Mouse (Mus musculus): ENCODE results near the gene Rnf212b. TPM values are rescaled to one million over a fixed set of nuclear protein-coding genes. Genes with fewer than 3 reads are reported as not detected.

Gene Rnf212b
- polyA plus RNA-seq, 1 experiment from 2014 or later: not detected

- H3K27ac ChIP-seq: peak within 1 kb of the TSS; percentile 90
- peak within 1 kb of the TSS; percentile 65 for H3K9ac ChIP-seq
- H3K4me2 ChIP-seq: peak within 1 kb of the TSS; percentile 100
- H3K4me3 ChIP-seq (replicated peaks): peak within 1 kb of the TSS; percentile 72
- ATAC-seq (replicated peaks; ENCODE audit: low FRiP score): peak; percentile 87
- peaks cover 1% of the 10 kb centered on the region; the same call in 1 of the 2 replicates for H3K36me3 ChIP-seq
- no peaks in the 10 kb centered on the region for H3K9me3 ChIP-seq (replicated peaks)
- peaks cover 4% of the 10 kb centered on the region; the same call in 1 of the 2 replicates for H3K27me3 ChIP-seq
- peaks cover 18% of the 10 kb centered on the region for H3K4me1 ChIP-seq
- under 1% methylated on average over 49 of the region's 61 CpGs for WGBS
These were observed 63.2 kb downstream of the Rnf212b start, which contains the start of gene Ppp1r3e for GRCm38 (mm10) chr14:54877048-54877715. Gene Ppp1r3e (minus strand): TSS chr14:54877550.

DNA sequence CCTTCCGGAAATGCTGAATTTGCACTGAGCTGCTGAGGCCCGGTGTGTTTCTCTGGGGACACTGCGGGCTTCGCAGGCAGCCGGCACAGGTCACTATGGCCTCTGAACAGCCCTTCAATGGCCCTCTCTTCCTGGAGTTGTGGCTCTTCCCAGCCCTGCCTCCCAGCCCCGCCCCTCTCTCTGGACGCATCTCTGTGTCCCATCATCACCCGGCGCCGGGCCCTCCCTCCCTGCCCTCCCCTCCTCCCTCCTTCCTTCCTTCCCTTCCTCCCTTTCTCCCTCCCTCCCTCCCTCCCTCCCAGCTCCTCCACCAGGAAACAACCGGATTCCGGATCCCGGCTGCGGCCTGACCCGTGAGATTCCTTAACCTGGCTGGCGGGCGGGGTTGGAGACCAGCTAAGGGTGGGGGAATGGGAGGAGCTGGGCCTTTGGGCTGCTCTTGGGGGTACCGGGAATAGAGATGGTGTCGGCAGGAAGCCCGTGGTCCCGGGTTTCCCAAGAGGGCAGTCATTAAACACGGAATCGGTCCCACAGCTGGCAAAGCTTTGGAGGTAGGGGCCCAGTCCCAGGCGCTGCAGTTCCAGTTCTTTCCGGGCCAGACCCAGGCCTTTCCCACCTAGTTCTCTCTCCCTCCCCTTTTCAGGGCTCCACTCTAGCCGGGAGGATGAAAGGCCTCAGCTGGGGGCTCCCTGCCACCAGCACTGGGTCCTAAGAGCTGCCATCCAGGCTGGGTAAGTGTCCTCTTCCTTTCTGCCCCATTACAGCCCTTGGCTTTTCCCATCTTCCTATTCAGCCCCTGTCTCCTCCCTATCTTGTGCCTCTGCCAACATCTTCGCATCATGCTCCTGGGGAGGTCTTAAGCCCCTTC is 69.4 kb downstream of the Rnf212b start, which contains the start of the genes Bcl2l2 and Gm20521:
TSS of gene Bcl2l2 (plus strand) at position 224 of the 868 bp plus-strand sequence.
TSS of gene Gm20521 (plus strand) at position 288 of the 868 bp plus-strand sequence.
- no peaks in the 10 kb centered on the region for H3K9me3 ChIP-seq (replicated peaks)
- under 1% methylated on average over 27 of the region's 27 CpGs for WGBS
- peak within 1 kb of the TSS; percentile 56 for H3K4me3 ChIP-seq (replicated peaks)
- peak within 1 kb of the TSS; percentile 71 for H3K9ac ChIP-seq
- peaks cover 25% of the 10 kb centered on the region for H3K4me1 ChIP-seq
- H3K27ac ChIP-seq: peak within 1 kb of the TSS; percentile 96
- peak; percentile 91 for ATAC-seq (replicated peaks; ENCODE audit: low FRiP score)
- peak within 1 kb of the TSS; percentile 82 for H3K4me2 ChIP-seq
- H3K36me3 ChIP-seq: peaks cover 25% of the 10 kb centered on the region
- peaks cover under 1% of the 10 kb centered on the region; the same call in 1 of the 2 replicates for H3K27me3 ChIP-seq

GRCm38 (mm10) chr14:54884022-54884712 is 70.2 kb downstream of the Rnf212b start:
- Histone ChIP-seq H3K27me3 (no peaks in the 10 kb centered on the region), H3K36me3 (peaks cover 25% of the 10 kb centered on the region), H3K4me3 (replicated peaks) (peak overlapping the region; percentile 56), H3K4me2 (peak overlapping the region; percentile 82), H3K9ac (peak overlapping the region; percentile 71), H3K4me1 (peaks cover 25% of the 10 kb centered on the region), H3K9me3 (replicated peaks) (no peaks in the 10 kb centered on the region), H3K27ac (peak overlapping the region; percentile 96)
- peak; percentile 16 for ATAC-seq (replicated peaks; ENCODE audit: low FRiP score)
- WGBS: 12% methylated on average over 21 of the region's 21 CpGs

DNA sequence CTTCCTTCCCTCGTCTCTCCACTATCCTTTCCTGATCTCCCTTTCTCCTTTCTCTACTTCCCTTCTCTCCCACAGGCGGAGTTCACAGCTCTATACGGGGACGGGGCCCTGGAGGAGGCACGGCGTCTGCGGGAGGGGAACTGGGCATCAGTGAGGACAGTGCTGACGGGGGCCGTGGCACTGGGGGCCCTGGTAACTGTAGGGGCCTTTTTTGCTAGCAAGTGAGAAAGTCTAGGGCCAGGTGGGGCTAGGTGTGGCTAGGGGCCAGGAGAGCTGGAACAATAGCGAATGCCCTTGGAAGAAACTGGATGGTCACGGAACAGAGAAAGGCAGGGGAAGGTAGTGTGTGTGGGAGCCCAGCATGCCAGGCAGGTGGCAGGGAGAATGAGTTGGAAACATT is 71.4 kb downstream of the Rnf212b start:
- Histone ChIP-seq H3K27me3 (no peaks in the 10 kb centered on the region), H3K9me3 (replicated peaks) (no peaks in the 10 kb centered on the region), H3K4me3 (replicated peaks) (peak overlapping the region; percentile 56), H3K27ac (no peak overlapping the region), H3K9ac (no peak overlapping the region), H3K4me2 (peak overlapping the region; percentile 82), H3K36me3 (peaks cover 25% of the 10 kb centered on the region), H3K4me1 (peaks cover 25% of the 10 kb centered on the region)
- no peak for ATAC-seq (replicated peaks; ENCODE audit: low FRiP score)
- 89% methylated on average over 11 of the region's 11 CpGs for WGBS

DNA sequence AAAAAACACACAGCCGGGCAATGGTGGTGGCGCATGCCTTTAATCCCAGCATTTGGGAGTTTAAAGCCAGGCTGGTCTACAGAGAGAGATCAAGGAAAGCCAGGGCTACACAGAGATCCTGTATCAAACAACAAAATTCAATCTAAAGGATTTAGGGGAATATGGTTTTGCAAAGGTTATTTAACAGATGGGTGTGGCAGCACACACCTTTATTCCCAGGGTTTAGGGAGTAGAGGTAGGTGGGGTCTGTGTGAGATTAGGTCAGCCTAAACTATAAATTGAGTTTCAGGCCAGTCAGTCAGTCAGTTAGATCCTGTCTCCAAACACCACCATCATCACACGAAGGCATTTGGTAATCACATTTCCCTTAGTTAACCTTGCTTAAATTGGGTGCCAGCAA is 78.3 kb downstream of the Rnf212b start, which contains the start of gene Pabpn1:
TSS of gene Pabpn1 (plus strand) at position 301 of the 400 bp plus-strand sequence.
- Histone ChIP-seq H3K4me2 (peak within 1 kb of the TSS; percentile 58), H3K36me3 (peaks cover 22% of the 10 kb centered on the region), H3K4me3 (replicated peaks) (peak within 1 kb of the TSS; percentile 91), H3K27me3 (no peaks in the 10 kb centered on the region), H3K27ac (peak within 1 kb of the TSS; percentile 87), H3K9me3 (replicated peaks) (no peaks in the 10 kb centered on the region), H3K4me1 (peaks cover 24% of the 10 kb centered on the region), H3K9ac (peak within 1 kb of the TSS; percentile 23)
- 89% methylated on average over 3 of the region's 3 CpGs for WGBS
- no peak for ATAC-seq (replicated peaks; ENCODE audit: low FRiP score)

GRCm38 (mm10) chr14:54893651-54894181 is 79.8 kb downstream of the Rnf212b start:
- WGBS: under 1% methylated on average over 38 of the region's 38 CpGs
- peak; percentile 98 for ATAC-seq (replicated peaks; ENCODE audit: low FRiP score)

DNA sequence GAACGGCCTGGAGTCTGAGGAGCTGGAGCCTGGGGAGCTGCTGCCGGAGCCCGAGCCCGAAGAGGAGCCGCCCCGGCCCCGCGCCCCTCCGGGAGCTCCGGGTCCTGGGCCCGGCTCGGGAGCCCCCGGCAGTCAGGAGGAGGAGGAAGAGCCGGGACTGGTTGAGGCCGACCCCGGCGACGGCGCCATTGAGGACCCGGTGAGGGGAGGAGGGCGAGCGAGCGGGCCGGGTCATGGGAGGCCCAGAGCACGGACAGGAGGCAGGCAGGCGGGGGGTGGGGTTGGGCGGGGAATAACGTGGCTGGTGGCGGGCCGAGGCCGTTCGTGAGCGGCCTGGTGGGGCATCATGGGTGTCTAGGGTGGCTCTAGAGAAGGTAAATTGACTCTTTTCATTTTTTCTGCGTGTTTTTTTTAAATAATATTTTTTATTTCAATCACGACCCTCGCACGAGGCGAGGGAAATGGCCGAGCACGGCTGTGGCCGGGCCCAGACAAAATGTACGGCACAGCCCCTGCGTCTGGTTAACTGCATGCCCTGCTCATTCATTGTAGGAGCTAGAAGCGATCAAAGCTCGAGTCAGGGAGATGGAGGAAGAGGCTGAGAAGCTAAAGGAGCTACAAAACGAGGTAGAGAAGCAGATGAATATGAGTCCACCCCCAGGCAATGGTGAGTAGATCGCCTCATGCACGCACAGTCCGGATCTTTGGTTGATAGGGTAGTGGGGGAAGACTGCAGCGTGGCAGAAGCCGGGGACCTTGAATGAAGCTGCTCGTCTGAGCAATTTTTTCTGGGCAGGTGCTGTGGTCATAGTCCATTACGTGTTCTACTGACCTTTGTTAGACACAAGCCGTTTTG is 80.6 kb downstream of the Rnf212b start:
- peak overlapping the region; percentile 66 for H3K4me2 ChIP-seq
- peak overlapping the region; percentile 96 for H3K27ac ChIP-seq
- H3K9me3 ChIP-seq (replicated peaks): no peaks in the 10 kb centered on the region
- ATAC-seq (replicated peaks; ENCODE audit: low FRiP score): peak; percentile 72
- peaks cover 42% of the 10 kb centered on the region for H3K36me3 ChIP-seq
- H3K4me3 ChIP-seq (replicated peaks): peak overlapping the region; percentile 91
- WGBS: under 1% methylated on average over 53 of the region's 54 CpGs
- H3K4me1 ChIP-seq: peaks cover 38% of the 10 kb centered on the region
- H3K27me3 ChIP-seq: no peaks in the 10 kb centered on the region
- peak overlapping the region; percentile 100 for H3K9ac ChIP-seq

More at GRCm38 (mm10) chr14:54893651-54894181, 79.8 kb downstream of the Rnf212b start:
- Histone ChIP-seq H3K27ac (peak overlapping the region; percentile 96), H3K36me3 (peaks cover 34% of the 10 kb centered on the region), H3K9me3 (replicated peaks) (no peaks in the 10 kb centered on the region), H3K9ac (peak overlapping the region; percentile 100), H3K27me3 (no peaks in the 10 kb centered on the region), H3K4me1 (peaks cover 35% of the 10 kb centered on the region), H3K4me3 (replicated peaks) (peak overlapping the region; percentile 91), H3K4me2 (peak overlapping the region; percentile 66)

GRCm38 (mm10) chr14:54897445-54897844 is 83.5 kb downstream of the Rnf212b start:
- ATAC-seq (replicated peaks; ENCODE audit: low FRiP score): no peak
- no peak overlapping the region for H3K4me2 ChIP-seq
- peak overlapping the region; percentile 69 for H3K27ac ChIP-seq
- WGBS: 25% methylated on average over 2 of the region's 2 CpGs
- H3K4me1 ChIP-seq: peaks cover 38% of the 10 kb centered on the region
- 0 out of 2 replicates have a peak overlapping the region, but pooled peaks have one; percentile 1 for H3K4me3 ChIP-seq (replicated peaks)
- H3K36me3 ChIP-seq: peaks cover 42% of the 10 kb centered on the region
- no peaks in the 10 kb centered on the region for H3K27me3 ChIP-seq
- H3K9me3 ChIP-seq (replicated peaks): no peaks in the 10 kb centered on the region
- H3K9ac ChIP-seq: no peak overlapping the region

DNA sequence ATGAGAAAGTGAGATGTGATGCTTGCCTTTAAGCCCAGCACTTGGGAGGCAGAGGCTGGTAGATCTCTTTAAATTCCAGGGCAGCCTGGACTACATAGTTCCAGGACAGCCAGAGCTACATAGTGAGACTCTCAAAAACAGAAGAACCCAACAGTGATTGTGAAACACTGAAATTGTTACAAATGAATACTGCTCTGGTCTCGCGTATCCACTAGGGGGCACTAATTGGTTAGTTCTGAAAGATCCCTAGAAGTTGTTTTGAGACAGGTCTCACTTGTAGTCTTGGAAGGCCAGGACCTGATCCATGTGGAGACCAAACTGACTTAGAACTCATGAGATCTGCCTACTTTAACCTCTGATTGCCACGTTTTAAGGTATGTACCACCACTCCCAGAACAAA is 86.4 kb downstream of the Rnf212b start:
- peaks cover 54% of the 10 kb centered on the region for H3K36me3 ChIP-seq
- no peaks in the 10 kb centered on the region for H3K27me3 ChIP-seq
- no peaks in the 10 kb centered on the region for H3K9me3 ChIP-seq (replicated peaks)
- no peak overlapping the region for H3K9ac ChIP-seq
- H3K27ac ChIP-seq: peak overlapping the region; percentile 33; the same call in 1 of the 2 replicates
- peaks cover 32% of the 10 kb centered on the region for H3K4me1 ChIP-seq
- no peak overlapping the region for H3K4me2 ChIP-seq
- peak; percentile 65; the same call in 1 of the 2 replicates for ATAC-seq (replicated peaks; ENCODE audit: low FRiP score)
- WGBS: 0% methylated on average over 3 of the region's 3 CpGs
- no peak overlapping the region for H3K4me3 ChIP-seq (replicated peaks)

DNA sequence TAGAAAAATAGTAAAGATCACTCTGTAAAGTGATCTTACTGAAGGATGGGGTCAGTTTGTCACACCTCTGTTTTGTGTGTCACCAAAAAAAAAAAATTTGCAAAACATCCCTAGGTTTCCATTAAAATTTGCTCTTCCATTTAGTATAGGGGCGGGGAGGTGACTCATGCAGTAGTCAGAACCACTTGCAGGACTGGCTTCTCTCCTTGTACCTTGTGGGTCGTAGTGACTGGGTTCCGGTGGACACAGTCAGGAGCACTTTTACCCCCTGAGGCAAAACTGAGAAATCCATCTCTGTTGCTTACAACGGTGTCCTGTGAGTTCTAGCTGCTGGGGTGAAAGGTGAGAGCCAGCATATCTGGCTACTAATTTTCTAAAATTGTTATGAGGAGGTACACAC is 89.7 kb downstream of the Rnf212b start:
- 88% methylated on average over 4 of the region's 4 CpGs for WGBS
- ATAC-seq (replicated peaks; ENCODE audit: low FRiP score): no peak
- H3K9me3 ChIP-seq (replicated peaks): no peaks in the 10 kb centered on the region
- no peak overlapping the region for H3K27ac ChIP-seq
- H3K4me2 ChIP-seq: no peak overlapping the region
- H3K27me3 ChIP-seq: no peaks in the 10 kb centered on the region
- peaks cover 8% of the 10 kb centered on the region; the same call in 1 of the 2 replicates for H3K4me1 ChIP-seq
- no peak overlapping the region for H3K9ac ChIP-seq
- H3K36me3 ChIP-seq: peaks cover 54% of the 10 kb centered on the region
- H3K4me3 ChIP-seq (replicated peaks): no peak overlapping the region
